Mouse (Mus musculus) stomach, embryonic 16.5 days (tissue): ENCODE measurements at regions not wholly inside any gene's neighbourhood (a gene's known extent, or its start where the extent isn't known, plus 50 kb on each side); places are given as distances from the start of the nearest gene placed in this dataset.

Source experiments
- ATAC-seq: fragments of 200-750 bp; cut with Nextera tagmentation; 2 replicates; pipeline ENCODE4 v1.8.0; 2017; ENCODE audit warnings: moderate number of reproducible peaks, moderate TSS enrichment; ENCODE audit not compliant: insufficient read depth, low FRiP score
- H3K27ac ChIP-seq: fragments of 300-500 bp; sonication (generic); 2 replicates; pipeline ENCODE4 v1.5.1; 2014; ENCODE audit warnings: low read length
- H3K27me3 ChIP-seq: fragments of 300-500 bp; sonication (generic); 2 replicates; pipeline ENCODE4 v1.6.1; 2014; ENCODE audit warnings: low read length, control low read depth, mixed read lengths; ENCODE audit not compliant: control insufficient read depth, insufficient read depth
- H3K36me3 ChIP-seq: fragments of 300-500 bp; sonication (generic); 2 replicates; pipeline ENCODE4 v1.6.1; 2014; ENCODE audit warnings: low read length; ENCODE audit not compliant: control insufficient read depth, insufficient read depth
- H3K4me1 ChIP-seq: fragments of 300-500 bp; sonication (generic); 2 replicates; pipeline ENCODE4 v1.6.1; 2014; ENCODE audit warnings: low read length, control low read depth, mixed read lengths; ENCODE audit not compliant: control insufficient read depth, insufficient read depth
- H3K4me2 ChIP-seq: fragments of 300-500 bp; sonication (generic); 2 replicates; pipeline ENCODE4 v1.6.1; 2014; ENCODE audit warnings: low read depth, low read length, mixed read lengths
- H3K4me3 ChIP-seq: fragments of 300-500 bp; sonication (generic); replicated peaks from 2 replicates; pipeline ENCODE4 v1.5.1; 2014; ENCODE audit warnings: mild to moderate bottlenecking, low read length
- H3K9ac ChIP-seq: fragments of 300-500 bp; sonication (generic); 2 replicates; pipeline ENCODE4 v1.6.1; 2014; ENCODE audit warnings: low read length
- H3K9me3 ChIP-seq: fragments of 300-500 bp; sonication (generic); replicated peaks from 2 replicates; pipeline ENCODE4 v1.6.1; 2016; ENCODE audit warnings: low read length, control low read depth; ENCODE audit not compliant: control insufficient read depth
- WGBS: fragments of 180-500 bp; shearing (Covaris S2); extraction: QIAGEN DNeasy Blood & Tissue Kit; methylation state at CpG from one replicate; pipeline ENCODE4 v1.1.7; 2014; 5-methylcytosine and 5-hydroxymethylcytosine counted together

- Histone ChIP-seq H3K4me2 (no peak overlapping the region), H3K27ac (no peak overlapping the region), H3K9me3 (no peaks in the 10 kb centered on the region), H3K9ac (no peak overlapping the region), H3K4me3 (no peak overlapping the region), H3K36me3 (no peaks in the 10 kb centered on the region), H3K4me1 (no peaks in the 10 kb centered on the region; the same call in 1 of the 2 replicates), H3K27me3 (no peaks in the 10 kb centered on the region)
- ATAC-seq: no peak
- WGBS: 13% methylated on average over 10 of the region's 10 CpGs
Observed at GRCm38 (mm10) chr1:75652547-75652946, 106.5 kb downstream of the Slc4a3 start.

GRCm38 (mm10) chr1:75652987-75653573, 107.0 kb downstream of the Slc4a3 start:
- H3K27ac ChIP-seq: no peak overlapping the region
- no peaks in the 10 kb centered on the region; the same call in 1 of the 2 replicates for H3K4me1 ChIP-seq
- no peak overlapping the region for H3K4me2 ChIP-seq
- no peak overlapping the region for H3K4me3 ChIP-seq
- no peaks in the 10 kb centered on the region for H3K36me3 ChIP-seq
- 60% methylated on average over 3 of the region's 3 CpGs for WGBS
- no peaks in the 10 kb centered on the region for H3K9me3 ChIP-seq
- H3K27me3 ChIP-seq: no peaks in the 10 kb centered on the region
- no peak overlapping the region for H3K9ac ChIP-seq
- 0 out of 2 replicates have a peak, but pooled peaks have one; percentile 17 for ATAC-seq

- Histone ChIP-seq H3K36me3 (no peaks in the 10 kb centered on the region), H3K4me3 (no peak overlapping the region; the same call in 1 of the 2 replicates), H3K4me1 (no peaks in the 10 kb centered on the region; the same call in 1 of the 2 replicates), H3K27ac (no peak overlapping the region), H3K9me3 (no peaks in the 10 kb centered on the region), H3K4me2 (peak overlapping the region; percentile 25; the same call in 1 of the 2 replicates), H3K9ac (no peak overlapping the region), H3K27me3 (no peaks in the 10 kb centered on the region)
- ATAC-seq: peak; percentile 37; the same call in 1 of the 2 replicates
- WGBS: 5% methylated on average over 9 of the region's 9 CpGs
Observed at GRCm38 (mm10) chr1:75653671-75654076, 107.6 kb downstream of the Slc4a3 start.

- 72% methylated on average over 4 of the region's 4 CpGs for WGBS
- H3K36me3 ChIP-seq: no peaks in the 10 kb centered on the region
- no peak overlapping the region for H3K9ac ChIP-seq
- 0 out of 2 replicates have a peak, but pooled peaks cover 3% of the 10 kb centered on the region for H3K9me3 ChIP-seq
- no peaks in the 10 kb centered on the region for H3K27me3 ChIP-seq
- no peak for ATAC-seq
- no peak overlapping the region for H3K27ac ChIP-seq
- no peaks in the 10 kb centered on the region; the same call in 1 of the 2 replicates for H3K4me1 ChIP-seq
- no peak overlapping the region for H3K4me3 ChIP-seq
- no peak overlapping the region for H3K4me2 ChIP-seq
Observed at GRCm38 (mm10) chr1:75656592-75656991, 110.5 kb downstream of the Slc4a3 start.

DNA sequence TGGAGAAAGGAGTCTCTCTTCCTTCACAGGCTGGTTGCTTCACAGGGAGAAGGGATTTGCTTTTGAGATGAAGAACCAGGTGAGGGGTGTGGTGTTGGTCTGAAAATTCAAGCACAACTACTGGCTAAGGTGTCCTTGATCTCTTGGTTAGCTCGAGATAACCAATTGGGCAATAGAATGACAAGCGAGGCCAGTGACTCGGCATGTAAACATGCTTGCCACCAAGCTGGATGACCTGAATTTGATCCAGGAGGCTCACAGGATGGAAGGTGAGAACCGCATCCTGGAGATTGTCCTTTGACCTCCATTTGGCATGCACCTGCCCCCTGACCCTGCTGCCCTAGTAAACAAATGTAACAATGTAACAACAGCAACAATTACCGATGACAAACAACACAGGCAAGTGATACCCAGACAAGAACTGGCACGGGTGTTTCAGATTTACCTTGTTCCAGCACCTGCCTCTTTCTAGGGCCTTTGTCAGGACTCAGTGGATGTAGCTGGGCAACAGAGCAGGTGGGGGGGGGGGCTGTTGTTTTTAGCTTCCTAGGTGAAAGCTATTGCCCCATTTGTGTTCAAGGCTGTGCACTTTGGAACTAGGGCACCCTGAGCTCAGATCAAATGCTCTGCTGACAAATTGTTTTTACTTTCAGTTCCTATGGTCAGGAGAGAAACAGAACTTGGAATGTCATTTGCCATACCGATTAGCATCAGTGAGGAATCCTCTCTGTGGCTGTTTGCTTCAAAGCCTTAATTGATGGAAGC, 114.5 kb downstream of the Slc4a3 start:
- 0 out of 2 replicates have a peak, but pooled peaks cover 3% of the 10 kb centered on the region for H3K9me3 ChIP-seq
- H3K27ac ChIP-seq: no peak overlapping the region
- no peak overlapping the region for H3K4me3 ChIP-seq
- peaks cover 7% of the 10 kb centered on the region for H3K4me1 ChIP-seq
- no peak overlapping the region for H3K4me2 ChIP-seq
- no peaks in the 10 kb centered on the region for H3K36me3 ChIP-seq
- no peak overlapping the region for H3K9ac ChIP-seq
- 66% methylated on average over 7 of the region's 7 CpGs for WGBS
- H3K27me3 ChIP-seq: no peaks in the 10 kb centered on the region
- no peak for ATAC-seq

GRCm38 (mm10) chr1:75662141-75662990, 116.3 kb downstream of the Slc4a3 start:
- Histone ChIP-seq H3K27me3 (no peaks in the 10 kb centered on the region), H3K4me1 (peaks cover 7% of the 10 kb centered on the region), H3K9ac (no peak overlapping the region), H3K4me3 (no peak overlapping the region), H3K36me3 (no peaks in the 10 kb centered on the region), H3K9me3 (0 out of 2 replicates have a peak, but pooled peaks cover 8% of the 10 kb centered on the region), H3K27ac (no peak overlapping the region), H3K4me2 (peak overlapping the region; percentile 35)
- peak; percentile 82 for ATAC-seq
- 12% methylated on average over 17 of the region's 17 CpGs for WGBS

DNA sequence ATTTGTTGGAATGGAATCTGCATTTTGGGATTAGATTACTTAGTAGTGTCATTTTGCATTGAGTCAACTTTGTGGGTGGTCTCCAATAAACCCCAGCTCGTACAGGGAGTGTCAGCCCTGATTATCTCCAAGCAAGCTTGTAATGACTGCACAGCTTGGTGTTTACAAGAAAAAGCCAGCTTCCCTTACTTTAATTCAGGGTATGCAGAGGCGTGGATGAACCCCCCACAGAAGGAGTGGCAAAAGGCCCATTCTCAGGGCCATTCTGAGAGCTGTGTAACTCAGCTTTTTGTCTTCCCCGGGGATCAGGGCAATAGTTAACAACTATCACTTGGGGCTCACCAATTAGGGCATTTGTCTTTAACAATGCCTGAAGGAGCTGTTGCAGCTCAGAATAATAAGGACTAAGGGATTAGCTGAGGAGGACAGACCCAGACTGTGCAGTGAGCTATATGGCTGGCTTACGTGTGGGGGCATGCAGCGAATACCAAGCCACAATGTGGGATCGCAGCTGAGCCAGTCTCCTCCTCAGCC, 121.7 kb downstream of the Slc4a3 start:
- no peak for ATAC-seq
- Histone ChIP-seq H3K4me3 (no peak overlapping the region), H3K4me1 (peaks cover 7% of the 10 kb centered on the region), H3K27me3 (no peaks in the 10 kb centered on the region), H3K36me3 (no peaks in the 10 kb centered on the region), H3K9me3 (0 out of 2 replicates have a peak, but pooled peaks cover 5% of the 10 kb centered on the region), H3K27ac (peak overlapping the region; percentile 38; the same call in 1 of the 2 replicates), H3K4me2 (no peak overlapping the region), H3K9ac (no peak overlapping the region)
- 54% methylated on average over 6 of the region's 6 CpGs for WGBS

DNA sequence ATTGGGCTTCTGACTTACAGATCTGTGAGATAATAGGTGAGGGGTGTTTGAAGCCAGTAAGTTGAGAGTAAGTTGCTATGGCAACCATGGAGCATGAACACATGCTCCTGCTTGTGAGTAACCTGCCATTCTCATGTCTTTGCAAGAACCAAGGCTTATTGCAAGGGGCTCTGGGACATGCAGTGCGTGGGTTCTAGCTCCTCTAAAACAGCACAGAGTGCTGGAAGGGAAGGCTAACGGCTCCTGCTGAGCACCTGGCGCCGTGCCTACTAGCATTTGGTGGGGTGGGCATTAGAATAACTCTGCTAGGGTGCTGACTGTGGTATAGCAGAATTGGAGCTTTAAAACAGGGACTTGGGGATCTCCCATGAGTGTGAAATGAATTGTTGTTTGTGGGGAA, 130.2 kb downstream of the Slc4a3 start:
- H3K4me2 ChIP-seq: no peak overlapping the region
- WGBS: 86% methylated on average over 4 of the region's 4 CpGs
- H3K9ac ChIP-seq: no peak overlapping the region
- H3K27ac ChIP-seq: no peak overlapping the region
- H3K4me1 ChIP-seq: no peaks in the 10 kb centered on the region
- H3K4me3 ChIP-seq: no peak overlapping the region
- H3K27me3 ChIP-seq: no peaks in the 10 kb centered on the region
- no peaks in the 10 kb centered on the region for H3K36me3 ChIP-seq
- ATAC-seq: no peak
- H3K9me3 ChIP-seq: no peaks in the 10 kb centered on the region
